Mouse (Mus musculus) heart, embryonic 15.5 days (tissue): ENCODE results near the gene Ptpn23. TPM values are rescaled to one million over a fixed set of nuclear protein-coding genes. Genes with fewer than 3 reads are reported as not detected.
"Not testable (repeated sequence)": the region's sequence is repeated elsewhere in the genome, so short reads cannot be mapped to it uniquely, and the experiment has no call there.

Experiments
- ATAC-seq: fragments of 200-750 bp; cut with Nextera tagmentation; replicated peaks from 2 replicates; pipeline ENCODE4 v1.8.0; 2017; ENCODE audit warnings: low read depth, moderate TSS enrichment; ENCODE audit not compliant: insufficient number of reproducible peaks, insufficient read depth, low FRiP score
- H3K27ac ChIP-seq: fragments of 300-500 bp; sonication (generic); 2 replicates; pipeline ENCODE4 v1.5.1; 2015; ENCODE audit warnings: mild to moderate bottlenecking, inconsistent platforms
- H3K27me3 ChIP-seq: fragments of 300-500 bp; sonication (generic); 2 replicates; pipeline ENCODE4 v1.6.1; 2015; ENCODE audit warnings: inconsistent platforms
- H3K36me3 ChIP-seq: fragments of 300-500 bp; sonication (generic); 2 replicates; pipeline ENCODE4 v1.6.1; 2015; ENCODE audit warnings: mild to moderate bottlenecking, inconsistent platforms
- H3K4me1 ChIP-seq: fragments of 300-500 bp; sonication (generic); replicated peaks from 2 replicates; pipeline ENCODE4 v1.6.1; 2015; ENCODE audit warnings: inconsistent platforms
- H3K4me2 ChIP-seq: fragments of 300-500 bp; sonication (generic); 2 replicates; pipeline ENCODE4 v1.6.1; 2015; ENCODE audit warnings: inconsistent platforms, mild to moderate bottlenecking, moderate library complexity
- H3K4me3 ChIP-seq: fragments of 300-500 bp; sonication (generic); 2 replicates; pipeline ENCODE4 v1.5.1; 2015; ENCODE audit warnings: mild to moderate bottlenecking, inconsistent platforms
- H3K9ac ChIP-seq: fragments of 300-500 bp; sonication (generic); 2 replicates; pipeline ENCODE4 v1.6.1; 2015; ENCODE audit warnings: mild to moderate bottlenecking, inconsistent platforms
- H3K9me3 ChIP-seq: fragments of 300-500 bp; sonication (generic); replicated peaks from 2 replicates; pipeline ENCODE4 v1.6.1; 2016; ENCODE audit warnings: inconsistent platforms
- WGBS: fragments of 180-500 bp; shearing (Covaris S2); methylation state at CpG from one replicate; pipeline ENCODE4 v1.1.7; 2015; ENCODE audit warnings: mixed read lengths; 5-methylcytosine and 5-hydroxymethylcytosine counted together
- polyA plus RNA-seq: library from polyadenylated mRNA; unstranded; fragments of >200 nt; fragmentation: Nextera tagmentation; extraction: Ambion mirVana; gene quantifications from 2 replicates; pipeline ENCODE4 v1.2.1, GENCODE M21; 2015

Ptpn23 gene
- polyA plus RNA-seq, 1 experiment from 2014 or later = 9.8 TPM

DNA sequence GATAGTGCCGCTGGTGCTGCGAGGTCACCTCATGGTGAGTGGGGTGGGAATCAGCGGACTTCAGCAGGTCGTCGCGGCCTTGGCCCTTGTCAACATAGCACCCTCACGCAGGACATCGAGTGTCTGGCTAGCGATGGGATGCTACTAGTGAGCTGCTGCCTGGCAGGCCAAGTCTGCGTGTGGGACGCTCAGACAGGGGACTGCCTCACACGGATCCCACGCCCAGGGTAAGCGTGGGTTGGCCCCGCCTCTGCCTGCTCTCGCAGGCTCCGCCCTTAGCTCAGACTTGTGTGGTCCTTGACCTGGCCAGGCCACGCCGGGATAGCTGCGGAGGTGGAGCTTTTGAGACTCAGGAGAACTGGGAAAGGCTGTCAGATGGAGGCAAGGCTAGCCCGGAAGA, 27.4 kb downstream of the Ptpn23 start:
- Histone ChIP-seq H3K4me1 (peaks cover 9% of the 10 kb centered on the region), H3K36me3 (peaks cover 40% of the 10 kb centered on the region), H3K27me3 (no peaks in the 10 kb centered on the region), H3K9ac (no peak overlapping the region), H3K9me3 (no peaks in the 10 kb centered on the region), H3K27ac (no peak overlapping the region), H3K4me2 (peak overlapping the region; percentile 56), H3K4me3 (peak overlapping the region; percentile 24)
- ATAC-seq = peak; percentile 44; the same call in 1 of the 2 replicates
- 24% methylated on average over 21 of the region's 21 CpGs for WGBS

DNA sequence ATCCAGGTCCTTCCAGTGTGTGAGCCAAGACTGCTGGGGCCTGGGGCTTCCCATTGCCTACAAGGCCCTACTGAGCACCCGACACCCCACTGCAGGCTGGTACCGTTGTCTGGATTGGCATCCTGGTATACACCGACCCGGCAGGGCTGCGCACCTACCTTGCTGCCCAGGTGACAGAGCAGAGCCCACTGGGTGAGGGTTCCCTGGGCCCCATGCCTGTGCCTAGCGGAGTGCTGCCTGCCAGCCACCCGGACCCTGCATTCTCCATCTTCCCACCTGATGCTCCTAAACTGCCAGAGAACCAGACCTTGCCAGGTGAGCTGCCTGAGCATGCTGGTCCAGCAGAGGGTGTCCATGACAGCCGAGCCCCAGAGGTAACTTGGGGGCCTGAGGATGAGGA, 28.7 kb downstream of the Ptpn23 start:
- Histone ChIP-seq H3K27me3 (no peaks in the 10 kb centered on the region), H3K4me2 (no peak overlapping the region), H3K4me3 (no peak overlapping the region), H3K36me3 (peaks cover 31% of the 10 kb centered on the region), H3K27ac (no peak overlapping the region), H3K4me1 (peaks cover 9% of the 10 kb centered on the region), H3K9ac (no peak overlapping the region), H3K9me3 (no peaks in the 10 kb centered on the region)
- WGBS = 97% methylated on average over 8 of the region's 8 CpGs
- ATAC-seq = no peak

DNA sequence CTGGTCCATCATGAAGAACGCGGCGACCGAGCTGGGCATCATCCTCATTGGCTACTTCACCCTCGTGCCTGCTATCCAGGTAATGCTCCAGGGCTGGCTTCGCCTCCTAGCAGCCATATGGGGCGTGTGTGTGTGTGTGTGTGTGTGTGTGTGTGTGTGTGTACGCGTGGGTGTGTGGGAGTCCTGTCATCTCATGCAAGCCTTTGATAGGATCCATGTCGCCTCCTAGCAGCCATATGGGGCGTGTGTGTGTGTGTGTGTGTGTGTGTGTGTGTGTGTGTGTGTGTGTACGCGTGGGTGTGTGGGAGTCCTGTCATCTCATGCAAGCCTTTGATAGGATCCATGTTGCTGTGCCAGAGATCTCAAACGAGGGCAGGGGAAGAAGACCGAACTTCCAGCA, 30.4 kb downstream of the Ptpn23 start:
- not testable (repeated sequence) for H3K4me2 ChIP-seq, H3K9me3 ChIP-seq, ATAC-seq, H3K27ac ChIP-seq, H3K9ac ChIP-seq, H3K27me3 ChIP-seq, H3K4me3 ChIP-seq, H3K4me1 ChIP-seq
- H3K36me3 ChIP-seq = peaks cover 29% of the 10 kb centered on the region; the same call in 1 of the 2 replicates
- WGBS = 81% methylated on average over 15 of the region's 15 CpGs

DNA sequence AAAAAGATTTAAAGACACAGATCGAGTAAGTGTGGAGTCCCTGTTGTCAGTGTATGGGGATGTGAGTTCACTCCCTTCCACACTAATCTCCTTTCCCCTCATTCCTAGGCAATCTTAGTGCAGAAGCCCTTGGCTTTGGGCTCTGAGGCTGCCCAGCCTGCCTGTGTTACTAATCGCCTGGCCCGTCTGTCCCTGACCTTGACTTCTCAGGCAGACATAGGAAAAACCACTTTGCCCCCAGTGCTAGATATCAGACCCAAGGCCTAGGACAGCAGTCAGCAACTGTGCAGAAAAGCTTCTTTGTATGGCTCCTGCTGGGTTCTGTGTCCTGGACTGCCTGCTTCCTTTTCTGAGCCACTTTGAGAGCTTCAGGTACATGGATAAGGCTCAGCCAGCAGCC, 32.3 kb downstream of the Ptpn23 start:
- Histone ChIP-seq H3K4me2 (no peak overlapping the region), H3K4me3 (no peak overlapping the region), H3K27me3 (no peaks in the 10 kb centered on the region), H3K9ac (no peak overlapping the region), H3K4me1 (peaks cover 4% of the 10 kb centered on the region), H3K9me3 (no peaks in the 10 kb centered on the region), H3K27ac (no peak overlapping the region), H3K36me3 (peaks cover 29% of the 10 kb centered on the region; the same call in 1 of the 2 replicates)
- WGBS = 82% methylated on average over 3 of the region's 3 CpGs
- ATAC-seq = no peak

DNA sequence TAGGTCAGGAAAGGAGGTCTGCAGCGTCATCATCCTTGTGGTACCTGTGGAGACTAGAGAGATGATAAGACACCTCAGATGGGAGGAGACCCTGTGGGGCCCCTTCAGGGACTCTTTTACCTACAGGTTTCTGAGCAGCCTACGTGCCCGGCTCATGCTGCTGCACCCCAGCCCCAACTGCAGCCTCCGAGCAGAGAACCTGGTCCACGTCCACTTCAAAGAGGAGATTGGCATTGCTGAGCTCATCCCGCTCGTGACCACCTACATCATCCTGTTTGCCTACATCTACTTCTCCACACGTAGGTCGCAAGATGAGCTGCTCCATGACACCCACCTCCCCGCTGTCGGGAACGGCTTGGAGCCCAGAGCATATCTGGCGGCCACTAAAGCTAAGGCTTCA, 34.1 kb downstream of the Ptpn23 start:
- Histone ChIP-seq H3K27ac (no peak overlapping the region), H3K4me3 (no peak overlapping the region), H3K4me1 (peaks cover 11% of the 10 kb centered on the region; the same call in 1 of the 2 replicates), H3K36me3 (peaks cover 21% of the 10 kb centered on the region; the same call in 1 of the 2 replicates), H3K4me2 (no peak overlapping the region), H3K9ac (no peak overlapping the region), H3K9me3 (no peaks in the 10 kb centered on the region), H3K27me3 (no peaks in the 10 kb centered on the region)
- 88% methylated on average over 13 of the region's 13 CpGs for WGBS
- no peak for ATAC-seq

DNA sequence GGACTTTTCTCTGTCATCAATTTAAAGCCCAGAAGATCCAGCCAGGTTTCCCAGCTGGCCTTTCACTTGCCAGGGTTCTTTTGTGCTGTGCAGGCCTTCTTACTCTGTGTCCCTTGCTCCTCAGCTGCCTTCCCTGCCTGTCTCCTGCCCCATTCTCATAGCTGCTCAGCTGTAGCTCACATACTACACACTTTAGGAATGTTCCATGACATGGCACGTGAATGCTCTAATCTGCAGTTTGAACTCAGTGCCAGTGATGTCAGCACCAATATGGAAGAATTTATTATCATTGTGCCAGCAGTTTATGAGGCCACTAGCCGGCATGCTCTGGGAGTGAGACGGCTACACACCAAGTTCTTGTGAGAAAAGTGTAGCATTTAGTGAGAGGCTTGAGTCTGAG, 38.2 kb downstream of the Ptpn23 start:
- Histone ChIP-seq H3K36me3 (peaks cover 11% of the 10 kb centered on the region; the same call in 1 of the 2 replicates), H3K9me3 (no peaks in the 10 kb centered on the region), H3K4me3 (no peak overlapping the region), H3K27ac (peak overlapping the region; percentile 36; the same call in 1 of the 2 replicates), H3K4me1 (peaks cover 14% of the 10 kb centered on the region; the same call in 1 of the 2 replicates), H3K4me2 (no peak overlapping the region), H3K27me3 (no peaks in the 10 kb centered on the region), H3K9ac (no peak overlapping the region)
- 62% methylated on average over 3 of the region's 3 CpGs for WGBS
- 0 out of 2 replicates have a peak, but pooled peaks have one; percentile 38 for ATAC-seq

DNA sequence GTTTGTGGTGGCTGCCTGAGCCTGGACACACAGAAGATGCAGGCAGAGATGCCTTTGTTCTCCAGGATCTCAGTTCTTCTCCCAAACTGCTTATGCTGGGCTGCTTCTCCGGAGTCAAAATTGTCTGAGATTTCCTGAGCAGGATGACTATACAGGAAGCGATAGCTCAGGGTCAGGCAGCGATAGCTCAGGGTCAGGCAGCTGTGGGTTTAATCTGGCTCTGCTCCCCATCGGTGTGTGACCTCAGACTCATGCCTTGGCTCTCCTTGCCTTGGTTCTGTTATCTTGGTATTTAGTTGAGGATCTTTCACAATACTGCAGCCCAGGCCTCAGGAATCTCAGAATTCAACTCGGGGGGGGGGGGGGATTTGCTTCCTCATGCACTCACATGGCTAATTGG, 41.3 kb downstream of the Ptpn23 start:
- ATAC-seq = no peak
- H3K9me3 ChIP-seq = no peaks in the 10 kb centered on the region
- peaks cover 5% of the 10 kb centered on the region; the same call in 1 of the 2 replicates for H3K36me3 ChIP-seq
- no peaks in the 10 kb centered on the region for H3K27me3 ChIP-seq
- WGBS = 42% methylated on average over 5 of the region's 5 CpGs
- H3K9ac ChIP-seq = no peak overlapping the region
- H3K4me3 ChIP-seq = no peak overlapping the region
- peaks cover 14% of the 10 kb centered on the region; the same call in 1 of the 2 replicates for H3K4me1 ChIP-seq
- H3K4me2 ChIP-seq = no peak overlapping the region
- H3K27ac ChIP-seq = no peak overlapping the region

DNA sequence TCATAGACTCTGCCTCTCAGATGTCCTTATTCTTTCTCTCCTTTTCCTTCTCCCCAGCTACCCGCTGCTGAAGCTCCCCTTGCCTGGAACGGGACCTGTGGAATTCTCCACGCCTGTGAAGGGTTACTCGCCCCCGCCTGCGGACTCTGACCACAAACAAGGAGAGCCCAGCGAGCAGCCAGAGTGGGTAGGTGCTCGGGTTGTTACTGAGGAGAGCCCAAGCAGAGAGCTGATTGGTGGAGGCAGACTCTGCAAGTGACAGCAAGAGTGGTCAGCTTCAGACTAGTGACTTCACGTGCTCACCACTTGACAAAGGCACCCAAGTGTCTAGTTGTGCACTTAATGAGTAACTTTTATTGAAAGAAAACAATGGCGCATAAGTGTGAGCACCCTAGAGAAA, 45.7 kb downstream of the Ptpn23 start:
- 77% methylated on average over 10 of the region's 10 CpGs for WGBS
- H3K9ac ChIP-seq = no peak overlapping the region

DNA sequence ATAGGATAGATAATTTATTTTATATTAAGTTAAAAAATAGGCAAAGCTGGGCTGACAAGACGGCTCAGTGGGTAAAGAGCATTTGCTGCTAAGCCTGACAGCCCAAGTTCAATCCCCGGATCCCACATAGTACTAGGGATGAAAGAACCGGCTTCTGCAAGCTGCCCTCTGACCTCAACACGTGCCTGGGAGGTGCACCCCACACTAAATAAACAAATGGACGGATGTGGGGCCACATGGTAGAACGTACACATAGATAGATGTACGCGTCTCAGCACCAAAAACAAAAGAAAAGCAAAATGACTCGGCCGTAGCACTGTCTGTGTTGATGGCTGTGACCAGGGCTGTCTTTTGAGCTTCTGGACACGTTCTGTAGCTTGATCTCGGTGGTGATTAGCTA, 46.7 kb downstream of the Ptpn23 start:
- Histone ChIP-seq H3K27me3 (no peaks in the 10 kb centered on the region), H3K4me3 (no peak overlapping the region), H3K27ac (no peak overlapping the region), H3K9me3 (no peaks in the 10 kb centered on the region), H3K4me1 (0 out of 2 replicates have a peak, but pooled peaks cover under 1% of the 10 kb centered on the region), H3K36me3 (peaks cover 5% of the 10 kb centered on the region; the same call in 1 of the 2 replicates), H3K4me2 (no peak overlapping the region), H3K9ac (no peak overlapping the region)
- no peak for ATAC-seq
- WGBS = 68% methylated on average over 12 of the region's 12 CpGs

More for the DNA sequence above, 45.7 kb downstream of the Ptpn23 start:
- Histone ChIP-seq H3K27ac (no peak overlapping the region), H3K4me2 (no peak overlapping the region), H3K27me3 (no peaks in the 10 kb centered on the region), H3K9me3 (no peaks in the 10 kb centered on the region), H3K4me1 (0 out of 2 replicates have a peak, but pooled peaks cover 3% of the 10 kb centered on the region), H3K4me3 (no peak overlapping the region), H3K36me3 (peaks cover 5% of the 10 kb centered on the region; the same call in 1 of the 2 replicates)
- no peak for ATAC-seq

DNA sequence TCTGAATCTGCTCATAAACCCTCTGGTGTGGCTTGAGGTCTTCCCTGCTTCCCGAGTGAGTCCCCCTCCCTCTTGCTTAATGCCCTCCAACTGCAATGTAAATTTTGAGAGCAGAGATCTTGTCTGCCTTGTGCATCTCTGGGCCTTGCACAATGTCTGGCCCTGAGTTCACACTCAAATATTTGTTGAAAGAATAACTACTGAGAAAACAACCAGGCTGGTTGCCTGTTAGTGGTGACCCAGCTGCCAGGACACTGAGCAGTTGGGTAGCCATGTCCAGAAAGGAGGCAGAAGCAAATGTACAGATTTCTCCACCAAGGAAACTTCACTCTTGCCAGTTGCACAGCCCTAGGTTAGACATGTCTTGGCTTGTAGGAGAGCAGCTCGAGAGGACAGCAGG, 49.7 kb downstream of the Ptpn23 start:
- Histone ChIP-seq H3K4me2 (no peak overlapping the region), H3K9ac (no peak overlapping the region), H3K4me3 (no peak overlapping the region), H3K36me3 (peaks cover 5% of the 10 kb centered on the region; the same call in 1 of the 2 replicates), H3K9me3 (no peaks in the 10 kb centered on the region), H3K27me3 (no peaks in the 10 kb centered on the region), H3K27ac (no peak overlapping the region), H3K4me1 (0 out of 2 replicates have a peak, but pooled peaks cover 3% of the 10 kb centered on the region)
- ATAC-seq = no peak
- 74% methylated on average over 2 of the region's 2 CpGs for WGBS

DNA sequence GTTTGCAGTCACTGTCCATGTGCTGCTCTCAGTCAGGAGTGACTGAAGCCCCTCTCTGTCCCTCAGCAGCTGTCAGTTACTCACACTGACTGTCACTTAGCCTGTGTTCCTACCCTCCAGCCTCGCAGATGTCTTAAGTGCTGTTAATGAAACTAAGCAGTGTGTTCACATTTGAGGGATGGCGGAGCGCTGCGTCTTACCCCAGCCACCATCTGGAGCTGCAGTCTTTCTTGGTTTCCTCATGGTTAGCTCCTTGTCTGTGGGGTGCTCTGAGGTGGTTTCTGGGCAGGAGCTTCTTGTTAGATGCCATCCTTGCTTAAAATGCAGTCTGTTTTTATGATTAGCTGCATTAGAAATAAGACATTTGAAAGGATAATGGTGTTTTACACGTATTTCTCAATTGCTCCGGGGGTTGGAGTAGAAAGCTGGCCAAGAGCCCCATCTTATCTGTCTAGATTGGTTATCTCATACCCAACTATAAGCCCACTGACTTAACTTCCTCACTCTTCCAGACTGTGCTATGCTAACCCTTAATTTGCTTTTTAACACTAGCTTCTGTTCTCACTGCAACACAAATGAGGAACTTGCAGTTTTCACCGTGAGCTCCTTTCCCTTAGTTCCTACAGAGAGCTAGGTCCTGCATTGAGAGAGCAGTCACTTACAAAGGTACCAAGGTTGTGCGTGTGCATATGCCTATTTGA, 55.9 kb downstream of the Ptpn23 start:
- H3K4me3 ChIP-seq = no peak overlapping the region
- 0 out of 2 replicates have a peak, but pooled peaks cover 9% of the 10 kb centered on the region for H3K4me1 ChIP-seq
- H3K9ac ChIP-seq = no peak overlapping the region
- H3K27me3 ChIP-seq = no peaks in the 10 kb centered on the region
- H3K9me3 ChIP-seq = no peaks in the 10 kb centered on the region
- H3K36me3 ChIP-seq = no peaks in the 10 kb centered on the region
- no peak overlapping the region for H3K27ac ChIP-seq
- no peak overlapping the region for H3K4me2 ChIP-seq
- WGBS = 68% methylated on average over 8 of the region's 8 CpGs
- ATAC-seq = no peak

DNA sequence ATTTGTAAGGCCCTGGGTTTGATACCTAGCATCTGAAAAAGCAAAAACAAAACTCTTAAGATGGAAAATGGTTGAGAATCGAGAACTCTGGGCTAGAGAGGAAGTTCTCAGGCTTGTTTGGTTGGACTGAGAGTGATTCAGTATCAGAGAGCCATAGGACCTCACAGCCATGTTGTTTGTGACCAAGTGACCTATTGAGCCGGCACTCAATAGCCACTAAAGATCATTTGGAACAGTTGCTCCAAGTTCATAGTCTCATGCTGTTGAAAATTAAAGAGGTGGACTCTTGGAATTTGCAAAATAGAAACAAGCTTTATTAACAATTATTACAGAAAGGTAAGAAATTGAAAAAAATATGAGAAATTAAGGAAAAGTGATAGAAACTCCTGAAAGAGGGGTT, 56.7 kb downstream of the Ptpn23 start:
- ATAC-seq = no peak
- 85% methylated on average over 2 of the region's 2 CpGs for WGBS
- Histone ChIP-seq H3K9ac (no peak overlapping the region), H3K36me3 (no peaks in the 10 kb centered on the region), H3K27me3 (no peaks in the 10 kb centered on the region), H3K27ac (no peak overlapping the region), H3K9me3 (no peaks in the 10 kb centered on the region), H3K4me2 (no peak overlapping the region), H3K4me1 (0 out of 2 replicates have a peak, but pooled peaks cover 9% of the 10 kb centered on the region), H3K4me3 (no peak overlapping the region)
